Mouse (Mus musculus): ENCODE measurements at regions not wholly inside any gene's neighbourhood (a gene's known extent, or its start where the extent isn't known, plus 50 kb on each side); places are given as distances from the start of the nearest gene placed in this dataset.

GRCm38 (mm10) chr3:137078600-137078975 lies 262.3 kb upstream of the Emcn start:
- intact Hi-C loops (cut with DNase I): no loop called here
- no peak for DNase-seq (ENCODE audit: low spot score in 2 of 2)

- peak in 1 of 2 experiments; percentile 81 for DNase-seq (ENCODE audit: low spot score in 2 of 2)
- intact Hi-C loops (cut with DNase I): loop anchor here (10.0 kb wide), 1 partner anchor 118 kb away; no protein-coding TSS in a partner anchor
Observed at GRCm38 (mm10) chr3:137086896-137087295, 254.0 kb upstream of the Emcn start.

DNA sequence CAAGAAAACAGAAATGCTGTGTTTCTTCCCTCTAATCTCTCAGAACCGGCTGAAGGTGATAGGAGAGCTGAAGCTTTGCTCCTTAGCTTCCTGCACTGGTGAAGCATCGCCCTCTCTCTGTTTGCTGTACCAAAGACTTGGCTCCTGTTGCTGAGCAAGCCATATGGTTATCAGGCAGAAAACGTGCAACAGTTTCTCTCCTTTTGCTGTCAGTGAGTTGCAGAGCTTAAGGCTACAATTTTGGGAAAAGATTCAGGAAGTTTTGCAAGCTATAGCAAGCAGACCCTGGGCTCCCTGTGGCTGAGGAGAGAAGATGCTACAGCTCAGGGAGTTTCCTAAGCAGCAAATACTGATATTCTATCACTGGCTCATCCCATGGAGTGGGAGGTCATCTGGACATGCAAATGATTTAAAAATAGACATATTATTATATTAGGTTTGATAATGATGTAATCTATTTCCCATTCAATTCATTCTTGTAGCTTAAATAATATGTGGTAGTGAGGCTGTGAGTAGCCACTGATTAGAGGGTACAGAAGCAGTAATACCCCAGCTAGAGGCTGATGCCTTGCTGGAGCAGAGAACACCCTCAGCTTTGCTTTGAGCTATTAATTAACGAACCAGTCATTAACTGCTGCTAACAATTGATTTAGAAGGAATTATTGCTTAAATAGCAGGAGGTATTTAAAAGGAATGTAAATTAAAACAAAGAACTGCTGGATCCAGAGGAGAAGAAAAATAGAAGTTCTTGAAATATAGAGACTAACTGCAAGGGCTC lies 240.1 kb upstream of the Emcn start:
- peak; percentile 48 to 85 for DNase-seq (ENCODE audit: low spot score in 2 of 2)

GRCm38 (mm10) chr3:137105930-137106329 lies 234.9 kb upstream of the Emcn start:
- intact Hi-C loops (cut with DNase I): no loop called here
- DNase-seq (ENCODE audit: low spot score in 2 of 2): peak in 1 of 2 experiments; percentile 84

More for the DNA sequence above, 240.1 kb upstream of the Emcn start:
- intact Hi-C loops (cut with DNase I): loop anchor here (5.0 kb wide), 1 partner anchor 104 kb away; no protein-coding TSS in a partner anchor

DNA sequence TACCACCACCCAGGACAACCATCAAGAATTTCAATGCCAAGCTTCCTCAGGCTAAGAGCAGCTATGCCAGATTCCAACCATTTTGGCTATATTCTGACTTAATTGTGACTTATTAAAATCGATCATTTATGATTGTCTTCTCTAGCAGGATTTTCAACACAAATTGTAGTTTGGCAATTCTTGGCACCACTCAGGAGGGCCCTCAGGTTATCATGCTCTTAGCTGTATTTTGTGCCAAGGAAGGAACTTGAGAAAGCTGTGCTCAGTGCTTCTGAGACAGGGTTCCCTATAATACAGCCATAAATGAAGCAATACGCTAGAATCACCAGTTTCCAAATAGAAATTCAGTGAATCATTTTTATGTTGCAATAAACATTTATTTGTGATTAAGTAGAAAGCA lies 232.7 kb upstream of the Emcn start:
- intact Hi-C loops (cut with DNase I): no loop called here
- DNase-seq (ENCODE audit: low spot score in 2 of 2): no peak

DNA sequence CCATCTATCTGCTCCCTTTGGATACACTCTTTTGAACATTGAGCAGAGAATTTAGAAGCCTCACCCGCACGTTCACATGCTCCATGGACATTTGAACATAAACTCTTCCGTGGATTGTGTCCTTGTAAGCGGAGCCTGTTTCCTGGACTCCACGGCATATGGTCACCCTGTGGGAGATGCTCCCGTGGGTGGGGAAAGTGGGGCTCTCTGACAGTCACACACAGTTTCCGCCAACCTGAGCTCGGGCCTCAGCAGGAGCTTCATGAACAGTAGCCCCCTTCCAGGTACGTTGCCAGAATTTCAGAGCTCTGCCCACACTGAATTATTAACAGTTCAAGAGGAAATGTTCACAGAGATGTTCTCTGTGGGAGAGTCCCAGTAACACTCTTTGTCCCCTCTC lies 231.1 kb upstream of the Emcn start:
- intact Hi-C loops (cut with DNase I): no loop called here
- no peak for DNase-seq (ENCODE audit: low spot score in 2 of 2)

DNA sequence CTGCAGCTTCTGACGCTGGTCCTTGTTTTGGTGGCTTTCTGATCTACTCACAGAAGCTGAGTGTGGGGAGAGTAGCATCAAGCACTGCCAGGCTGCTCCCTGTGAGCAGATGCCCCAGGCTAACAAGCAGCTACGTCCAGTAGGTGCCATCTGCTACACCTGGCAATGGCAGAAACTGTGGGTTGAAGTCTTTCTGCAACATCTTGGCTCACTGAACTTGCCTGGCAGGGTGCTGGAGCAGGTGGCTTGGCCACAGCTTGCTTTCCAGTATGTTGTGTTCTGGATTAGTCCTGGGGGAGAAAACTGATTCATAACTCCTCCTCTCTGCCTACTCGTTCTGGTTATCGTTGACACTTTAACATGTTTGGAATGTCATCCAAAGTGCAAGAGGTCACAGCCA lies 230.4 kb upstream of the Emcn start:
- peak in 1 of 2 experiments; percentile 70 for DNase-seq (ENCODE audit: low spot score in 2 of 2)
- intact Hi-C loops (cut with DNase I): no loop called here

GRCm38 (mm10) chr3:137129967-137130366 lies 210.9 kb upstream of the Emcn start:
- DNase-seq (ENCODE audit: low spot score in 2 of 2): peak in 1 of 2 experiments; percentile 10
- intact Hi-C loops (cut with DNase I): no loop called here

GRCm38 (mm10) chr3:137142041-137142440 lies 198.8 kb upstream of the Emcn start:
- no peak for DNase-seq (ENCODE audit: low spot score in 2 of 2)
- intact Hi-C loops (cut with DNase I): no loop called here

GRCm38 (mm10) chr3:137146062-137146461 lies 194.8 kb upstream of the Emcn start:
- intact Hi-C loops (cut with DNase I): no loop called here
- no peak for DNase-seq (ENCODE audit: low spot score in 2 of 2)

- DNase-seq (ENCODE audit: low spot score in 2 of 2): no peak
- intact Hi-C loops (cut with DNase I): no loop called here
Observed at GRCm38 (mm10) chr3:137147405-137147804, 193.5 kb upstream of the Emcn start.

DNA sequence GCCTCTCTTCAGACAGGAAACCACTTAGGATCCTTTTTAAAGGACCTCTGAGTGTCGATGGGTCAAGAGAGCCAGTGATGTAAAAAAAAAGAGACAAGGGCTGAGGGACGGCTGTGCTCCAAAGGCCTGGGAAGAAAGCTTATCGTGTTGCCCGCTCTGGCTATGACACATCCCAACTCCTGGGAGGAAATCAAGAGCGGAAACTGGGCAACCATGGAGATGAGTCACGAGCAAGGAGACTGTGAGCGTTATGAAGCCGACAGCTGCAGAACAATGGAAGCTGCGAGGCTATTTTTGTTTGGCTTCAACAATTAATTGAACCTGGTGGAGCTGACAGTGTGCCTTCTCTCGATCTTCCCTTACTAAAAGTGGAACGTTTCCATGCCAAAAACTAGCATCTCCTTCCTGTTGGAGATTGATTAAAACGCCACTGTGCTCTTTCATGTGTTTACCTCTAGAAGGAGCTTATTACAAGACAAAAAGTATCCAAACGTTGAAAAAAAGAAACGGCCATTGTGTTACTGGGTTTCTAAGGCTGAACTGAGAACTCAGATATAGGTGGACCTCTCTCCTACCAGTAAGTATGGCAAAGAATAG lies 190.4 kb upstream of the Emcn start:
- DNase-seq (ENCODE audit: low spot score in 2 of 2): peak; percentile 16 to 74
- intact Hi-C loops (cut with DNase I): no loop called here

DNA sequence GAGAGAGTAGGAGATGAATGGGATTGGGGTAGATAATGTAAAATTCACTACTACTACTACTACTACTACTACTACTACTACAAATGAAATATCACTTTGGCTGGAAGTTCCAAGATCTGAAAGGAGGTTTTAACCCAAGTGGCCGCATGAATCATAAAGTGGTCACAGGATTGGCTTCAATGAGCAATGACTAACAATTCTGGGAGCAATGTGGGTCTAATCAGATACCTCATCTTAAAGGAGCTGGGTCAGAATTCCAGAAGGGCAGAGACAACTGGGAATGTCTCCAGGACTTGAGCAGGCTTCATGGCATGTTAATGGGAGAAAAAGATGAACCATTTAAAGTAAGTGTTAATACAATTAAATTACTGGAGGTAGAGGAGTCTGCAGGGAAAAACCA lies 189.4 kb upstream of the Emcn start:
- DNase-seq (ENCODE audit: low spot score in 2 of 2): no peak
- intact Hi-C loops (cut with DNase I): no loop called here

DNA sequence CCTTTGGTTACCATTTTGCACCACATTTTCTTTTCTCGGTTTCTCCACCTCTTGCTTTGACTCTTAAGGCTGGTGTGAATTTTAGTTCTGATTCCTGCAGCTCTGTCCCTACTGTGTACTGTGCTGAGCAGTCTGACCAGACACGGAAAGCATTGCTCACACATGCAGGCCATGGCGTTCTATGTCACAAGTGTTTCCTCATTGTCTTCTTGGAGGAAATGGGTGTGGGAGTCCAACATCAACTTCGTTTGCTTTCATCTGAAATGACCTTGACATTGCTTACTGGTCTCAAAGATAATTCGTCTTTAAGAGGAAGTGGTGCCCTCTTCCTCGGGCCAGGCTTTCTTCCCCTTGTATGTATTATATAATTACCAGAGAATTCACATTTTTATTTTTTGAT lies 187.6 kb upstream of the Emcn start:
- intact Hi-C loops (cut with DNase I): no loop called here
- no peak for DNase-seq (ENCODE audit: low spot score in 2 of 2)

- intact Hi-C loops (cut with DNase I): no loop called here
- DNase-seq (ENCODE audit: low spot score in 2 of 2): no peak
Observed at GRCm38 (mm10) chr3:137154200-137155042, 186.4 kb upstream of the Emcn start.

- no peak for DNase-seq (ENCODE audit: low spot score in 2 of 2)
- intact Hi-C loops (cut with DNase I): no loop called here
Observed at GRCm38 (mm10) chr3:137155043-137155404, 185.8 kb upstream of the Emcn start.

DNA sequence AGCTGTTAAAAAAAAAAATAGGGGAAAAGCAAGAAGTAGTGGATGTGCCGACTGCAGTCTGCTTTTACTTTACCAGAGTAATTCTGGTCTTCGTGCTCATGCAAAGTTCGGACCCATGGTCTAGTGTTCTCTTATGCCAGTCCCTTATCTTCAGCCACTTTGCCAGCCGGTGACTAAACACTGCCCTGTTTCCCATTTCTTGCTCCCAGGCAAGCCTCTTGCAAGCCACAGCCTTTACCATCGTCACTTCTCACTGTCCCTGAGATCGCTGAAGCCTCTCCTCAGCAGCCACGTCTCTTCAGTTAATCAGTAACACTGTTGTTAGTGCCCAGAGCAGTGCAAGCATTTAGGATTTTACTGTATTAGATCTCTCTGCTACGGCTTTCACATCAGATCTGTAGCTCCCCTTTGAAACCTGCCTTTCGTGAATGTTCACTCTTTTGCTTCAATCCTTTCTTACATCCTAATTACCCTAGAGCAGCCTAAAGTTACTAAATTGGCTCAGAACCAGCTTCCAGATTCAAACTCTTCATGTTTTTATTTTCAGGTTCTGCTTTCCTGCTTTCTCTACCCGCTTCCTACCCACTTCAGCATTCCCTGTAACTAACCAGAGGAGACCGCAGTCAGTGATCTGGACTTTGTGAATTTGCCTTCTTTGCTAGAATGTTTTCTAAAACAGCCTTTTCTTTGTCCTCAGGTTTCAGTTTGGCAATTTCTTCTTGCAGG lies 184.5 kb upstream of the Emcn start:
- intact Hi-C loops (cut with DNase I): no loop called here

DNA sequence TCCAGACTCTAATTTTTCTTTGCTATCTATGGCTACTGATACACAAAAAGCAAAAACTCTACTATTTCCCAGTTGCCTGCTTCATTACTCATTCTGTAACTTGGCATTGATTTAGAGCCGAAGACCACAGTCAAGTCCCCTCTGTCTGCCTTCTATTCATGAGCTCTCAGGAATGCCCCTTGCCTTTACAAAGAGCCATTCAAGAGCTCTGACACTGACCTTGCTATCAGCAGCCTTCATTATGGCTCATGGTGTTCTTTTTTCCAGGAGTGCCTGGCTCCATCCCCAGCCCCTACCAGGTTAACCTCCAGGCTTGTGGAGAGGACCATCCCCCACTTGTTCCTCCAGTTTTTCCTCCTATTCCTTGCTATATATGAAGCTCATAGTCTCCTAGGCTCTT lies 151.8 kb upstream of the Emcn start:
- no peak for DNase-seq (ENCODE audit: low spot score in 2 of 2)
- intact Hi-C loops (cut with DNase I): no loop called here

More for the DNA sequence above, 184.5 kb upstream of the Emcn start:
- DNase-seq (ENCODE audit: low spot score in 2 of 2): no peak

GRCm38 (mm10) chr3:137190489-137190888 lies 150.4 kb upstream of the Emcn start:
- intact Hi-C loops (cut with DNase I): no loop called here
- DNase-seq (ENCODE audit: low spot score in 2 of 2): no peak

GRCm38 (mm10) chr3:137191009-137191408 lies 149.9 kb upstream of the Emcn start:
- intact Hi-C loops (cut with DNase I): no loop called here

More at GRCm38 (mm10) chr3:137191009-137191408, 149.9 kb upstream of the Emcn start:
- DNase-seq (ENCODE audit: low spot score in 2 of 2): no peak
